Mouse (Mus musculus) hindbrain, embryonic 10.5 days (tissue): ENCODE data around the gene Prok2. TPM values are rescaled to one million over a fixed set of nuclear protein-coding genes. Genes with fewer than 3 reads are reported as not detected.

ENCODE experiments used
- DNase-seq: peaks from one replicate; pipeline ENCODE4 v3.0.0-alpha.2; 2017; ENCODE audit warnings: low spot score
- H3K27ac ChIP-seq: fragments of 300-500 bp; sonication (generic); 2 replicates; pipeline ENCODE4 v1.5.1; 2016; ENCODE audit warnings: mild to moderate bottlenecking, moderate library complexity
- H3K27me3 ChIP-seq: fragments of 300-500 bp; sonication (generic); 2 replicates; pipeline ENCODE4 v1.6.1; 2016; ENCODE audit warnings: mild to moderate bottlenecking; ENCODE audit not compliant: poor library complexity, insufficient read depth, severe bottlenecking
- H3K36me3 ChIP-seq: fragments of 300-500 bp; sonication (generic); 2 replicates; pipeline ENCODE4 v1.6.1; 2016; ENCODE audit warnings: mild to moderate bottlenecking, moderate library complexity
- H3K4me1 ChIP-seq: fragments of 300-500 bp; sonication (generic); replicated peaks from 2 replicates; pipeline ENCODE4 v1.6.1; 2016; ENCODE audit warnings: mild to moderate bottlenecking
- H3K4me3 ChIP-seq: fragments of 300-500 bp; sonication (generic); 2 replicates; pipeline ENCODE4 v1.5.1; 2016; ENCODE audit warnings: mild to moderate bottlenecking, moderate library complexity
- H3K9me3 ChIP-seq: fragments of 300-500 bp; sonication (generic); 2 replicates; pipeline ENCODE4 v1.6.1; 2016; ENCODE audit warnings: mild to moderate bottlenecking, moderate library complexity
- WGBS: fragments of 180-500 bp; shearing (Covaris S2); methylation state at CpG from one replicate; pipeline ENCODE4 v1.1.7; 2016; 5-methylcytosine and 5-hydroxymethylcytosine counted together
- polyA plus RNA-seq: library from polyadenylated mRNA; unstranded; fragments of >200 nt; fragmentation: Nextera tagmentation; extraction: Ambion mirVana; gene quantifications from 2 replicates; pipeline ENCODE4 v1.2.1, GENCODE M21; 2016

Prok2 gene
- polyA plus RNA-seq, 1 experiment from 2014 or later, result not detected

- 55% methylated on average over 5 of the region's 5 CpGs for WGBS
- no peak for DNase-seq
These were observed 41.3 kb downstream of the Prok2 start for GRCm38 (mm10) chr6:99684899-99685298.

GRCm38 (mm10) chr6:99683974-99684373 lies 42.2 kb downstream of the Prok2 start:
- Histone ChIP-seq H3K27me3 (0 out of 2 replicates have a peak, but pooled peaks cover 7% of the 10 kb centered on the region), H3K27ac (no peak overlapping the region), H3K4me3 (no peak overlapping the region), H3K9me3 (no peaks in the 10 kb centered on the region), H3K4me1 (no peaks in the 10 kb centered on the region), H3K36me3 (no peaks in the 10 kb centered on the region)
- WGBS, result 86% methylated on average over 5 of the region's 5 CpGs
- no peak for DNase-seq

More at GRCm38 (mm10) chr6:99684899-99685298, 41.3 kb downstream of the Prok2 start:
- H3K36me3 ChIP-seq, result no peaks in the 10 kb centered on the region
- no peaks in the 10 kb centered on the region for H3K9me3 ChIP-seq
- H3K4me1 ChIP-seq, result no peaks in the 10 kb centered on the region
- H3K27ac ChIP-seq, result no peak overlapping the region
- H3K4me3 ChIP-seq, result no peak overlapping the region
- peaks cover 12% of the 10 kb centered on the region for H3K27me3 ChIP-seq

GRCm38 (mm10) chr6:99678108-99678507 lies 48.1 kb downstream of the Prok2 start:
- 0 out of 2 replicates have a peak, but pooled peaks cover 4% of the 10 kb centered on the region for H3K4me1 ChIP-seq
- DNase-seq, result no peak
- H3K4me3 ChIP-seq, result no peak overlapping the region
- no peaks in the 10 kb centered on the region for H3K27me3 ChIP-seq
- H3K36me3 ChIP-seq, result no peaks in the 10 kb centered on the region
- WGBS, result 79% methylated on average over 11 of the region's 11 CpGs
- no peak overlapping the region for H3K27ac ChIP-seq
- H3K9me3 ChIP-seq, result no peaks in the 10 kb centered on the region

GRCm38 (mm10) chr6:99677325-99677724 lies 48.9 kb downstream of the Prok2 start:
- 0 out of 2 replicates have a peak, but pooled peaks cover 4% of the 10 kb centered on the region for H3K4me1 ChIP-seq
- H3K9me3 ChIP-seq, result no peaks in the 10 kb centered on the region
- WGBS, result 92% methylated on average over 8 of the region's 8 CpGs
- no peak overlapping the region for H3K4me3 ChIP-seq
- H3K27ac ChIP-seq, result no peak overlapping the region
- DNase-seq, result no peak
- no peaks in the 10 kb centered on the region for H3K27me3 ChIP-seq
- H3K36me3 ChIP-seq, result no peaks in the 10 kb centered on the region

GRCm38 (mm10) chr6:99674482-99674881 lies 51.7 kb downstream of the Prok2 start:
- H3K4me3 ChIP-seq, result no peak overlapping the region
- peaks cover 16% of the 10 kb centered on the region for H3K4me1 ChIP-seq
- H3K36me3 ChIP-seq, result no peaks in the 10 kb centered on the region
- WGBS, result 79% methylated on average over 4 of the region's 4 CpGs
- no peak overlapping the region for H3K27ac ChIP-seq
- H3K27me3 ChIP-seq, result no peaks in the 10 kb centered on the region; the same call in 1 of the 2 replicates
- no peak for DNase-seq
- H3K9me3 ChIP-seq, result no peaks in the 10 kb centered on the region

GRCm38 (mm10) chr6:99671768-99672167 lies 54.4 kb downstream of the Prok2 start:
- no peaks in the 10 kb centered on the region for H3K9me3 ChIP-seq
- no peaks in the 10 kb centered on the region for H3K36me3 ChIP-seq
- no peak overlapping the region for H3K4me3 ChIP-seq
- peaks cover 31% of the 10 kb centered on the region for H3K4me1 ChIP-seq
- no peak overlapping the region for H3K27ac ChIP-seq
- DNase-seq, result no peak
- 71% methylated on average over 3 of the region's 3 CpGs for WGBS
- H3K27me3 ChIP-seq, result peaks cover 27% of the 10 kb centered on the region

- H3K36me3 ChIP-seq, result no peaks in the 10 kb centered on the region
- peaks cover 43% of the 10 kb centered on the region for H3K4me1 ChIP-seq
- H3K9me3 ChIP-seq, result no peaks in the 10 kb centered on the region
- H3K27me3 ChIP-seq, result peaks cover 35% of the 10 kb centered on the region
- DNase-seq, result peak; percentile 49
- H3K4me3 ChIP-seq, result no peak overlapping the region
- no peak overlapping the region for H3K27ac ChIP-seq
- WGBS, result 78% methylated on average over 7 of the region's 7 CpGs
These were observed 55.6 kb downstream of the Prok2 start for GRCm38 (mm10) chr6:99670481-99671119.

- Histone ChIP-seq H3K9me3 (no peaks in the 10 kb centered on the region), H3K27me3 (peaks cover 44% of the 10 kb centered on the region), H3K27ac (no peak overlapping the region), H3K4me1 (peaks cover 50% of the 10 kb centered on the region), H3K36me3 (no peaks in the 10 kb centered on the region), H3K4me3 (no peak overlapping the region)
- 37% methylated on average over 5 of the region's 5 CpGs for WGBS
- peak; percentile 49 for DNase-seq
These were observed 56.5 kb downstream of the Prok2 start for GRCm38 (mm10) chr6:99669481-99670325.

- Histone ChIP-seq H3K9me3 (no peaks in the 10 kb centered on the region), H3K36me3 (no peaks in the 10 kb centered on the region), H3K27me3 (peaks cover 59% of the 10 kb centered on the region), H3K4me3 (peak overlapping the region; percentile 88), H3K4me1 (peaks cover 64% of the 10 kb centered on the region), H3K27ac (peak overlapping the region; percentile 96)
- 43% methylated on average over 8 of the region's 8 CpGs for WGBS
- peak; percentile 39 for DNase-seq
These were observed 58.9 kb downstream of the Prok2 start for GRCm38 (mm10) chr6:99667290-99667689.

- Histone ChIP-seq H3K27ac (peak within 1 kb of the TSS; percentile 96), H3K4me3 (peak within 1 kb of the TSS; percentile 88), H3K27me3 (peaks cover 59% of the 10 kb centered on the region), H3K36me3 (no peaks in the 10 kb centered on the region), H3K4me1 (peaks cover 64% of the 10 kb centered on the region), H3K9me3 (no peaks in the 10 kb centered on the region)
- under 1% methylated on average over 75 of the region's 75 CpGs for WGBS
- peak; percentile 82 for DNase-seq
These were observed 59.6 kb downstream of the Prok2 start, which contains the start of the genes Eif4e3 and Gm20696 for GRCm38 (mm10) chr6:99666318-99667171. TSS of gene Eif4e3 (minus strand) at chr6:99666771. TSS of gene Gm20696 (minus strand) at chr6:99666797.

GRCm38 (mm10) chr6:99665457-99666317 lies 60.5 kb downstream of the Prok2 start:
- Histone ChIP-seq H3K27ac (peak overlapping the region; percentile 96), H3K9me3 (no peaks in the 10 kb centered on the region), H3K4me3 (peak overlapping the region; percentile 88), H3K27me3 (peaks cover 59% of the 10 kb centered on the region), H3K36me3 (no peaks in the 10 kb centered on the region), H3K4me1 (peaks cover 64% of the 10 kb centered on the region)
- 35% methylated on average over 16 of the region's 16 CpGs for WGBS
- no peak for DNase-seq

GRCm38 (mm10) chr6:99663232-99663631 lies 63.0 kb downstream of the Prok2 start:
- H3K36me3 ChIP-seq, result no peaks in the 10 kb centered on the region
- peaks cover 44% of the 10 kb centered on the region for H3K4me1 ChIP-seq
- peaks cover 47% of the 10 kb centered on the region for H3K27me3 ChIP-seq
- no peaks in the 10 kb centered on the region for H3K9me3 ChIP-seq
- no peak overlapping the region for H3K4me3 ChIP-seq
- no peak for DNase-seq
- 77% methylated on average over 8 of the region's 8 CpGs for WGBS
- no peak overlapping the region for H3K27ac ChIP-seq
